Mouse (Mus musculus) retina, embryonic 14.5 days (tissue): Measurements from ENCODE around the gene Btrc.

Source experiments
- DNase-seq: peaks from one replicate; pipeline ENCODE4 v3.0.0-alpha.2; 2015; ENCODE audit warnings: low spot score

The Btrc gene

GRCm38 (mm10) chr19:45428146-45428545 lies 64.6 kb downstream of the Btrc start:
- DNase-seq = no peak

GRCm38 (mm10) chr19:45430971-45431633 lies 67.6 kb downstream of the Btrc start:
- no peak for DNase-seq

DNA sequence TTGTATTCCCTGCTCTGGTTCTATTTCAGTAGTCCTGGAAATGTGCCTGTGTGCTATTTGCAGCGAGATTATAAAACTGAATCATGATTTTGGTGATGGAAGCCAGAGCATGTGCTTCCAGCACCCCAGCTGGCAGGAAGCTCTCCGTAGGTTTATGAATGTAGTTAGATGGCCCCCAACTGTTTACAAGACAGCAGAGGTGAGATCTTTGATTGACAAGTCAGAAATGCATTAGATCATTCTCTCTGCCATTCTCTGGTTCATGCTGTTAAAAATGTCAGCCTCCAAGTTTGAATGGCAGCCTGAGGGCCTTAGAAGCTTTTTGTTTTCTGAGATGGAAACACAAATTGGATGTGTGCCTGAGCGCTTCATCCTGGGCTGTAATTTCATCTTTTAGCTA lies 68.8 kb downstream of the Btrc start:
- no peak for DNase-seq

GRCm38 (mm10) chr19:45436019-45436418 lies 72.5 kb downstream of the Btrc start:
- DNase-seq = peak; percentile 86

DNA sequence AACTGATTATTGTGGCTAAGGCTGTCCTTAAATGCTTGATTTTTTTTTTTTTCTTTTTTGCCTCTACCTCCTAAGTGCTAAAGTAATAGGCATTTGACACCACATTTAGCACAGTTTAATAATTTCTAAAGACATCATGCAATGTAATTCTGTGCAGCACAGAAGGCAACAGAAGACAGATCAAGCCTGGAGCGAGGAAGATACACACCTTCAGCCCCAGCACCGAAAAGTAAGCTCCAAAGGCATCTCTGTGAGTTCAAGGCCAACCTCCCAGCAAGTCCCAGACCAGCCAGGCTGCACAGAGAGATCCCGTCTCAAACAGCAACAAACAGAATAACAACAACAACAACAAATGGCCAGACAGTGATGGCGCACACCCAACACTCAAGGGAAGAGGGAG lies 73.6 kb downstream of the Btrc start:
- DNase-seq = no peak

- no peak for DNase-seq
These were observed 74.7 kb downstream of the Btrc start for GRCm38 (mm10) chr19:45438191-45438590.

- DNase-seq = peak; percentile 62
These were observed 75.7 kb downstream of the Btrc start for GRCm38 (mm10) chr19:45438928-45439846.

- peak; percentile 27 for DNase-seq
These were observed 77.1 kb downstream of the Btrc start for GRCm38 (mm10) chr19:45440554-45441175.

GRCm38 (mm10) chr19:45441717-45442116 lies 78.2 kb downstream of the Btrc start:
- peak; percentile 24 for DNase-seq

GRCm38 (mm10) chr19:45445253-45445933 lies 81.9 kb downstream of the Btrc start:
- DNase-seq = no peak

DNA sequence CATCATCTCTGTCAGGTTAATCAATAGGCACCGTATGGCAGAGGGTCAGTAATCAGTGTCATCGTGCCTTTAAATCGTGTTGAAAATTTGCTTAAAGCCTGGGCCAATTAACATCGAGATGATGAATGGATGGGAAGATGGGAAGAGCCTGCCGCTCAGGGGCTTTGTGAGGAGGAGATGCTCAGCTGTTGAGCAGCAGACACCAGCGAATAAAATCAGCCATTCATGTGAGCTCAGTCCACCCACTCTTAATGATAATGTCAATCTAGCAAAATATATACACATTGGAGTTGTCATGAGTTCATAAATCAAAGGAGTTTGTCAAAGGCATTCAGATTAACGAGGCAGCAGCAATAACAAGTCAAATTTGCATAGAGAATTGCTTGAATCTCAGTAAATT lies 83.1 kb downstream of the Btrc start:
- DNase-seq = peak; percentile 27

DNA sequence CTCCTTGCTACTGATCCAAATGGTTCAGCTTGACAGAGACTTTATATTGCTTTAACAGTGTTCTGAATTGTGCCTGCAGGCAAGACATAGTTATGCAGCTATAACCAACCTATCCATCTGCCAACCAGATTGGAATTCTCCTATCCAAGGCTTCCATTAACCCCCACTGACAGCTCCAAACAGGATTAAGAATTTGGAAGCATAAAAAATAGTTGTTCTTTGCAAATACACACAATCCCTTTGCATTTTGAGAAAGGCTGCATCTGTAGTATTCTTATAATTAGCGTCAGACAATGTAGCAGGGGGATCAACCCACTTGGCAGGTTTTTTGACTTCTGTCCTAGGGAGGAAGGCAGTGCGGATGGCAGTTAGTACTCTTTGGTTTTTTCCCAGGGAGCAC lies 83.7 kb downstream of the Btrc start:
- DNase-seq = no peak

DNA sequence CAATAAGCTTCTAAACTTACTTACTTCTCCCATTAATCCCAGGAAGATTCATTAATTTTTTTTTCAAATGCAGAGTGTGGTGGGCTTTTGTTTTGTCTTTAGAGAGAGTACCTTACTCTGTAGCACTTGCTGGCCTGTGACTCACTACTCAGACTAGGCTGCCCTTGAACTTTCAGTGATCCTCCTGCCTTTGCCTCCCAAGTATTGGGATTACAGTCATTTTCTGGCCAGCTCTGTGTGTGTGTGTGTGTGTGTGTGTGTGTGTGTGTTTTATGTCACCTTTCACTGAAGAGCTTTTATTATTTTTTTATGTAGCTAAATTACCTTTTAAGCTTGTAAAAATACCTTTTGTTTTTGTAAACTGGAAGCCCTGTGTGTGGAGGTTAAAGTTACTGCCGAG lies 84.4 kb downstream of the Btrc start:
- no peak for DNase-seq

DNA sequence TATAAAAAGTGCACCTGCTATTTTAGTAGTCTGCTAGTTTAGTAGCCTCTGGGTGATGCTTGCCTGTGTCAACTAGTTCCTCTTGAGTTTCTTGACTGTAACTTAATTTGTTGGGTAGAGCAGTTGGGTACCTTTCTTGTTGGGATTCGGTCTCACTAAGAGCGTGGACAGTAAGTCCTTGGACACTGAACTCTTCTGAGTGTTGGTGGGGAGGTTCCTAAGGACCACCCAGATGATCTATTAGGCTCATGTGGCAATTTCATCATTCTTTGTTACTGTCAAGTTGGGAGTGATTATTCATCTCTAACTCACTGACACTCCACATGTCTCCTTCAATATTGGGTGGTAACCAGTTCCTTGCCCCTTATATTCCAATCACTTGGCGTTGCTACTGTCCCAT lies 90.9 kb downstream of the Btrc start:
- no peak for DNase-seq

GRCm38 (mm10) chr19:45456896-45457295 lies 93.4 kb downstream of the Btrc start:
- DNase-seq = no peak

DNA sequence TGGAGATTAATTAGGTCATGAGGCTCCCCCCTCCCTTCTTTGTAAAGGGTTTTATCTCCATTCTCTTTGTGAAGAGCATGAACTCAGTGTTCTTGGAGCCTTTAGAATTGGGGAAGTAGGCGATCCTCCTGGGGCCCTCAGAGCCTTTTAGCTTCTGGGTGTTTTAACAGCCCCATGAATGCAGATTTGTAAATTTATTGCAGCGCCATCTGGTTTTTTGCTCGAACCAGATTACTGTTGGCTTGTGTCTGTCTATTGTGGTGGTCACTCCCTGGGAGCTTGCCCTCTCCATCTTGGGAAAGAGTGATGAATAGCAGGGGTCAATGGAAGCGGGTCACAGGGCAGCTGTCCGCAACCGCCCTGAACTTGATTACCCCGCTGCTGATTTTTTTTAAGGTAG lies 95.2 kb downstream of the Btrc start:
- DNase-seq = peak; percentile 74

DNA sequence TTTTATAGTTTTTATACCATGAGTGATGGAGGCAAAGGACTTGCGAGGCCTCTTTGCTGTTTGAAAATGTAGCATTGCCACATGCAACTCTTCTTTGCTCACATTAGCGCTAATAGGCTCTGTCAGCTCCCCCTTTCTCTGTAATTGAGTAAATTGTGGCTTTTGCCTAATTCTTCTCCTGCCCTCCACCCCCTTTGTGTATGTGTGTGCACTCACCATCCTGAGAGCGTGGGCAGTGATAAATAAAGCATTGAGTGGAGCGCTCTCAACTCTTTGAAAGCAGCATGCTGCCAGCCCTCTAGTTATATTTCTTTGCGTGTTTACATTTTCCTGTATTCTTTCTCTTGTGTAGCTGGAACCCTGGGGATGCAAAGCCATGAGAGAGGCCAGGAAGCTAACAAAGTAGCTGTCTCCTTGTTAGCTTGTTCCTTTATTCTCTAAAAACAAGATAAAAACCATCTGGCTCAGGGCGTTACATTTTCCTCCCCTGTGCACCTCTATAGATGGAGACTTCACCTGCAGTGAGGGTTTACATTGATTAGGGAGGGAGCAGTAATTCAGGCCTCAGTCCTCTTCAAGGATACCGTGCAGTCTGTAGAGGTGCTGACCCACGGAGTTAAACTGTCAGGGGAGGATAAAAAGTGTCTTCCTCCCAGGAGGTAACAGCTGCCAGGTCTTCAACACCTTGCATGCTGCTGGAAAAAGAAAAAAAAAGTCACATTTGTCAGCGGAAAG lies 96.6 kb downstream of the Btrc start:
- peak; percentile 72 for DNase-seq

GRCm38 (mm10) chr19:45460749-45461736 lies 97.5 kb downstream of the Btrc start:
- peak; percentile 74 for DNase-seq

DNA sequence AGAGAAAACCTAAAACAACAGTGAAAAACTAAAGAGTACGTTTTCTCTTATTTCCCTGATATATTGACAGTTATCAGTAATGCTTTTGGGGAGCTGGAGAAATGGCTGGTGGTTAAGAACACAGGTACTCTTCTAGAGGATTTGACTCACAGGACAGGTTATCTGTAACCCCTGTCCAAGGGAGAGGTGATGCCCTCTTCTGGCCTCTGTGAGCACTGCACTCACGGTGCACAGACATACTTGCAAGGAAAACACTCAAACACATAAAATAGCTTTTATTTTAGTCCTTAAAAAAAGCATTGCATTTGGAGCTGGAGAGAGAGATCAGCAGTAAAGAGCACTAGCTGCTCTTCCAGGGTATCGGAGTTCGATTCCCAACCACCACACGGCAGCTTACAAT lies 106.2 kb downstream of the Btrc start:
- DNase-seq = no peak
